Mouse (Mus musculus) kidney, adult 9 months (tissue): Measurements from ENCODE around the gene Gm45837.
A peak's percentile ranks its signal among the peaks of the same experiment; 100 is the strongest.

Source experiments
- DNase-seq: peaks from one replicate; pipeline ENCODE4 v3.0.0; 2022

Gm45837 gene

DNA sequence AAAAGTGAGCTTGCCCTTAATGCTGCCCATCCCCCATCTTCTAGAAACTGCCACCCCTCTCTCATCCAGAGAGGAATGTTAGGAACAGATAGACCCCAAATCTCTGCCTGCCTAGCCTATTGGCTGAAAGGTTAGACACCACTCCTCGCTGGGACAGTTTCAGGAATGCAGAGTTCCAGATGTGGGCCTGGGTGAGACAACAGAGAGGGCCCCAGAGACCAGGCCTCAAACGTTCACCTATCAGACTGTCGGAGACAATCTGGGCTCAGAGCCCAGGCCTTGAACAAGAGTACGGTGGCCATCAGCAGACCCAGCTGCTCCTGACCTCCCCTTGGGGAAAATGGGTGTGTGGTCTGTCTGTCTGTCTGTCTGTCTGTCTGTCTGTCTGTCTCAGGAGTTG lies 17.7 kb upstream of the Gm45837 start:
- no peak for DNase-seq

DNA sequence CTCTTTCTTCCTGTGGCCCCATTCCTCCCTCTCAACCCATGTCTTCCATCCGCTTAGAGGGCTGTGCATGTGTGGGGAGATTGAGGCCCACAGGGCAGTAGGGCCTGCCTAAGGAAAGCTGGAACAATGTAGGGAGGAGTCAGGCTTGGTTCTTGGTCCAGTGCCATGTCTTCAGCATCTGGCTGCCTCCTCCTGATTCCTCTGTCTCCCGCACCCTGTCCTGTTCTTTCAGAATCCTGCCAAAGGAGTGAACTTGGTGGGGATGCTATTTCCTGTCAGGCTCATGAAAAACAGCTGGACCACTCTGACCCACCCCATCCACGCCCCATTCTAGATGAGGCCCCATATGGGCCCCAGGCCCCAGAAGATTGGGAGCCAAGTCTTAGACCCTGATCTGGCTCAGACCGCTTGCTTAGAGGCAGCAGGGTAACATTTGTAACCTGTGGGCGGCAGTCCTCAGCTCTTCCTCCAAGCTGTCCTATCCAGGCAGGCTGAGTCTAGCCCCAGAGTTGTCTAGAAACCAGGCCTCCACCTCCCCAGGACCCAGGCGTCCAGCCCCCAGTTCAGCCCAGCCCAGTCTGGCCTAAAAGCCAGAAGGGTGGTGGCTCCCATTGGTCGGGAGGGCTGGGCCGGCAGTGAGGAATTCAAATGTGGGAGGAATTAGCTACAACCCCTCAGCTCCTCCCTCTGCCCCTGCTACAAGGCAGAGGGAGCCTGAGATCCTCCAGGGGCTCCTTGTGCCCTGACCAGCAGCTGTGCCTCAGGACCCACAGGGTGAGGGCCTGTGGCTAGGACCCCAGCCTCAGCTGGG lies 16.8 kb upstream of the Gm45837 start:
- no peak for DNase-seq

DNA sequence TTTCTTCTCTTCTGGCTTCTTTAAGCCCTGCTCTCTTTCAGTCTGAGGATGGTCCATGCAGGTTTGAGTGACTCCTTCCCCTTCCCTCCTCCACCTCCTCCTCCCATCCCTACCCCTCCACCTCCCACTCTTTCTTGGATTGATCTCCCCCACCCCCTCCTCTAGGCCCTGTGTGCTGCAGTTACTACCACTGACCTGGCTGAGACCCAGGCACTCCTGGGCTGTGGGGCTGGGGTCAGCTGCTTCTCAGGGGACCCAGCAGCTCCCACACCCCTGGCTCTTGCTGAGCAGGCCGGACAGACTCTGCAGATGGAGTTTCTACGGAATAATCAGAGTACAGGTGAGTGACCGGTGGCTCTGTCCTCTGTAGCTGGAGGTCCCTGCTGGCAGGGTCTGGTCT lies 16.1 kb upstream of the Gm45837 start:
- DNase-seq = no peak

DNA sequence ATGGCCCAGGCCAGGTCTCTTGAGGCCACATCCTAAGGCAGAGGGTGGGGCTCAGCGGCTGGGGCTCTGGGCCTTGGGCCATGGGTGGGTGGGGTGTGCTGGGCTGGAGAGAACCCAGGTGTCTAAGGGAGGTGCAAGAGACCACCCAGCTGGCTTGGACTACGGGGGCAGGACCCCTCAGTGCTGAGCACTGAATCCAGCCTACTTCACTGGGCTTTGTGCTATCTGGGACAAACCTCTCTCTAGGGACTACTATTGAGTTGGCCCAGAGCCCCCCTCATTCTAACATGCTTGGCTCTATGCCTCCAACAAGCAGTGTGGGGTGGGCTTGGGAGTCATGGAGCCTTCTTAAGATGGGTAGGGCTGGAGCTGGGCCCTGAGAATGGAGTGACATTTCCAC lies 15.2 kb upstream of the Gm45837 start:
- no peak for DNase-seq

DNA sequence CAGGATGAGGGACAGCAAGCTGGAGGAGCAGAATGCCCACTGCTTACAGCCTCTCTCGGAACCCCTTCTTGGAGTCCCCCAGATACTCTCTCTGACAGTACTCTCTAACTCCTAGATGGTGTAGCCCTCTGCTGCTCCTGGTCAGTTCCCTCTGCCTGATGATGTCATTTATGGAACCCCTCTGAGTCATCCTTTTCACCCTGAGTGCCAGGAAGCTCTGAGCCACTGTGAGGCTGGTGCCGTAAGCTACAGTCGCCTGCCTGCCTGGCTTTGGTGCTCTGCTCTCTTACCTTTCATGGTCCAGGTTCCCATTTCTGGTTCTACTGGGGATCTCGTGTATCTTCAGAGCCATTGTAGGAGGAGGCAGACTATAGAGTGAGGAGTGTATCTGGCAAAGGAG lies 13.5 kb upstream of the Gm45837 start:
- DNase-seq = no peak

DNA sequence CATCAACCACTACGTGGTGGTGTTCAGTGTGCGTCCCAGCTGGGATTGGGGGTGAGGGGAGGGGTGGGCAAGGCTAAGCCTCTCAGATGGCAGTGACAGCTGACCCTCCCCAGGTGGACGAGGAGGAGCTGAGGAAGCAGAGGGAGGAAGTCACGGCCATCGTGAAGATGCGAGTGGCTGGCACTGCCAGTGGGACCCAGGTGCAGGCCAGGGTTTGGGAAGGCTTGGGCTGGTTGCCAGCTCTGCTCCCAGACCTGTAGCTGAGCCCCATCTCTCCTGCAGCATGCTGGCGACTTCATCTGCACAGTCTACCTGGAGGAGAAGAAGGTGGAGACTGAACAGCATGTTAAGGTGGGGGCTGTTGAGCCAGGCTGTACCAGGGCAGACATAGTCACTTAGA lies 9.2 kb upstream of the Gm45837 start:
- DNase-seq = no peak

DNA sequence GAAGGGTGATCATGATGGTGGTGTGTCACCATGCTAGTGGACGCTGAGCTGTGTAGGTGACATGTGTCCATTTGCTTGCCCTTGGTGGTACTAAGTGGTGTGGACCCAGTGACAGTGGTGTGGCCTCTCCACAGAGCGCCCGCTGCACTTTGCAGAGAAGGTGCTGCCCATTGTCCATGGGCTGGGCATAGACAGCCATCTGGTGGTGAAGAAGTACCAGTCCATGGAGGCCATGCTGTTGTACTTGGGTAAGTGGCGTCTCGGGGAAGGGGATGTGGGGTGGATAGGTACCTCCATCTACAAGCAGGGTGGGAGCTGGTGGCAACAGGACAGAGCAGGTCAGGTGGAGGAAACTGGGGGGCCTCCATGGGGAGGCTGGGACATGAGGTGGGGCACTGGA lies 6.9 kb upstream of the Gm45837 start:
- no peak for DNase-seq

DNA sequence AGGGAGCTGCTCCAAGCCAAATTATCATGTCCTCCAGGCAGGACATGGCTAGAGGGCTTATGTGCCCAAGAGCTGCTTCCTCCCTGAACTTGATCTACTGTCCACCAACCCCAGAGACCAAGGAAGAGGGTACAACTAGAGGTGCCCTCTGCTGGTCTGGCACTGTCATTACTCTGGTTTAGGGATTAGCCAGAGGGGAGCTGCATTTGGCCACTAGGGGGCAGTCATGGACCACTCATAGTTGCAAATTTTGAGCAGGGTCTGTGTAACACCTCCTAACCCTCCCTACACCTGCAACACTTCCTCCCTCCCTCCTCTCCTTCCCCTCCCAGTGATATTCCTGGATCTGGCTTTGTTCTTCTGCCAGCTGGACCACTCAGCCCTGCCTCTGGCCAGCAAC lies 2.1 kb downstream of the Gm45837 start:
- DNase-seq = peak; percentile 85

DNA sequence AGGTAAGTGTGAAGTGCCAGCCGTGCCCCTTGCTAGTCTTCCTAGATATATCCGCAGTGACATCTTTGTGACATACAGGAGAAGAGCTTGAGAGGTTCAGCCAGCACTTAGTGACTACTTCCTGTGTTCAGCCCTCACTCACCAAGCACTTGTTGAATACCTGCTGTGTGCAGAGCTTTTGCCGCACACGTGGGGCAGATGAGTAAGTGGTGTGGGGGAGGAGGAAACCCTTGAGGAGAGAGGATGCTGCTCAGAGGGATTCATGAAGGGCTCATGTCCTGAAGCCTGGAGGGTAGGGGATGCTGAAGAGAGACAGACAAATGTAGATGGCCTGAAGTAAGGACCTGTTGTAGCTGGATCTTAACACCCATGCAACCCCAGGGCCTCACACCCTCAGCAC lies 3.5 kb downstream of the Gm45837 start:
- DNase-seq = no peak

DNA sequence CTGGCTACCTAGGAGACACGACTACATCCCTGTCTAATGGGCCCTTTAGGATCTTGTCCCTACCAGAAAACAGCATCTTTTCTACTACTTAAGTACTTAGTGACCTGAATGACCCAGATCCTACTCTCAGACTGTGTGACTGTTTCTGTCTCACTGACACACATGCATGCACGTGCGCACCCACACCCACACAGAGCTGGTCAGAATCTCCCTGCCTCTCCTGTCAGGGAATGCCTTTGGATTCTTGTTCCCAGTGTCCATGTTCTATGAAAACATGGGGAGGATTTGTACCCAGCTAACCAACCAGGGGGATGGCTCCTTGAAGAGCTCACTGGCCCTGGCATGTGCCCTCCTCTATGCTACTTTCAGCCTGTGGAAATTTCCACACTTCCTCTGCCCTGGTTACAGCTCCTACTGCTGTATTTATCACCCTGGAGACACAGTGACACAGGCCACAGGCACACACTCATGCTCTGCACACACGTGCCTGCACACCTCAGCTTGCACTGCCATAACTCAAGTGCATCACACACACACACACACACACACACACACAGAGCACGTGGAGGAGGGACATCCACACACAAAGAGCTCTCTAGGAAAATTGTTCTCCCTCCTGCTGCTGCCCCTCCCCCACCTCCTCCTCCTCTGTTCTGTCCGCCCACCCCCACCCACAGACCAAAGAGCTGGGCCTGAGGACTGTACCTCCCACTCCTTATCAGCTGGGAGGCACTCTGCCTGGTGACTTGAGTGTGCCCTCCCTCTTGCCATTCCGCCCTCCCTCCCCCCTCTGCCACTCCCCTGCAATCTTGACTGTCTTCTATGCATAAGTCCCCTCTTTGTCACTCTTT lies 4.2 kb downstream of the Gm45837 start:
- DNase-seq = no peak

DNA sequence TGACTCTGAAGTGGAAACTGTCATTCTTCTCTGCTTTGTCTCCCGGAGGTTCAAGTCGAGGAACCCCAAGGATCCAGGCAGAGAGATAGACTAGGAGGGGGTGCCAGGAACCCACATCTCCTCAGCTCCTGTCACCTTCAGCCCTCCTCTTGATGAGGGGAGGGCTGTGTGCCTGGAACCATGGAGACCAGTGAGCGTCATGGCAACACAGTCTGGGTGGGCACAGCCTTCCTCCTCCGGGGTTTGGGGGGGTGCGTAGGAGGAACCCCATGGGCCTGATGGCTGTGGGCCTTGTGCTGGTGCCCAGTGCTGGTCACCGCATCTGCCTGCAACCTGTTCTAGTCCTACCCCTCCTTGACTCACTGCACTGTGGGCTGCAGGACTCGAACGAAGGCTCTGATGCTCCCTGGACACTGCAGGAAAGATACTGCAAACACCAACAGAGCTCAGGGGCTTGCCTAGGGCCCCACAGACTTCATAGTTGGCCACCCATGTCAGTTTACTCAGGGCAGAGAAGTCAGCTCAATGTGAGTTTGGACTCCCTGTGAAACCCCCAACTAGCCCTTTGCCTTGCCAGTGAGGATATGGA lies 4.9 kb downstream of the Gm45837 start:
- DNase-seq = no peak

DNA sequence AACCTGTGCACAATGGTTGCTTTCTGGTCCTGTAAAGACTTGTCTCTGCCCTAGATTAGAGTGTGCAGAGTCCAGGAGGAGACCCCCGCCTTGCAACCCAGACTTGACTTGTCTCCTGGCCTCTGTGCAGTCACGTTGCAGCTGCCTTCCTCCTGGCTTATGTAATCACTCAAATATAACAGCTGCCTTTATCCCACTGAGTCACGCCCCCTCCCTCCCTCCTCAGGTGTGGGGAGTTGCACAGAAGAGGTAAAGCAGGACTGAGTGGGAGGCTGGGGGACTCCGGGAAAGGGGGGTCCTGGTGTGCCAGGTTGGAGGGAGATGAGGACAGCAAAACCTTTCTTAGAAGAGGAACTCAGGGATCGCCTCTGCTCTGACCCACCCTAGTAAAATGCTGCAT lies 5.7 kb downstream of the Gm45837 start:
- no peak for DNase-seq

DNA sequence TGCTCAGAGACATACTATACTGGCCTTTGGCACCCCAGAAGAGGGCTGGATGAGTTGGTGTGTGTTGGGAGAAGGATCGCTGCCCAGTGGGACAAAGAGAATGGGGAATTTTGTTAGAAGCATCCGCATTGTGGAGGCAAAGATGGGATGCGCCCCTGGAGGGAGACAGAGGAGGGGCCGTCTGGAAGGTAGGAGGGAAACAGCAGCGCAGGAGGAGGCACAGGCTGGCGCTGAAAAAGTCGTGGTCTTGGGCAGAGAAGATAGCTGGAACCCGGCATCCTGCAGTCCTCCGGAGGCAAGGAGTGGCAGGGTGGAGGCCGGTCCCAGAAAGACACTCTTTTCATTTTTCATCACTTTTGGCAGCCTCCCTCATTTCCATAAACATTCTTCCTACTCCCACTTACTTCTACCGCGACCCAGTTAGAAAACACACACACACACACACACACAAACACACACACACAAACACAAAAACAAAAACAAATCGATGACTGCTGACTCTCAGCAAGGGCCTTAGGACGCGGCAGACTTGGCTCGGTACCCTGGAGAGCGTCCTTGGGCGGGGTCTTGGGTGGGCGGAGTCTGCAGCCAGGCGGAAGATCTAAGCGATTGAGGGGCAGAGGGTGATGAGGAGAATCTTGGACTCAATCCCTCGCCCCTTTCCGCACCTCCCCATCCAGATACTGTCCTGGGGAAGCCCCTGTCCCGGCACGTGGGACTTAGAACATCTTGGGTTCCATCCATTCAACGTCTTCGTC lies 8.5 kb downstream of the Gm45837 start:
- no peak for DNase-seq

DNA sequence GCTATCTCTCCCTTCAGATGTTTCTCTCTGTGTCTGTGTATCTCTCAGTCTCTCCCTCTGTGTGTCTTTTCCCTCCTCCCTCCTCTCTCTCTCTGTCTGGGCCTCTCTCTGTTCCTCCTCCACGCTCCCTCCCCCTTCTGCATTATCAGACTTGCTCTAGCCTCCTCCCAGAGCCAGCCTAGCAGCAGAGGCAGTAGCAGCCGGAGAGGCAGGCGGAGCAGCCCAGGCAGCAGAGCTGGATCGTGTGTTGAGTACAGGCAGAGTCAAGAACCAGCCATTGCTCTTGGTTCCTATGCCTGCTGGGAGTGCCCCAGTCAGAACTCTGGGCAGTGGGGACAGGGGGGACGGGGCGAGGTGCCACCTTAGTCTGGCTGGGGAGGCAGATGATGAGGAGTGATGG lies 10.8 kb downstream of the Gm45837 start, which contains the start of gene Pde2a:
Gene Pde2a (plus strand): TSS at position 163 of the 400 bp plus-strand sequence.
- no peak for DNase-seq

DNA sequence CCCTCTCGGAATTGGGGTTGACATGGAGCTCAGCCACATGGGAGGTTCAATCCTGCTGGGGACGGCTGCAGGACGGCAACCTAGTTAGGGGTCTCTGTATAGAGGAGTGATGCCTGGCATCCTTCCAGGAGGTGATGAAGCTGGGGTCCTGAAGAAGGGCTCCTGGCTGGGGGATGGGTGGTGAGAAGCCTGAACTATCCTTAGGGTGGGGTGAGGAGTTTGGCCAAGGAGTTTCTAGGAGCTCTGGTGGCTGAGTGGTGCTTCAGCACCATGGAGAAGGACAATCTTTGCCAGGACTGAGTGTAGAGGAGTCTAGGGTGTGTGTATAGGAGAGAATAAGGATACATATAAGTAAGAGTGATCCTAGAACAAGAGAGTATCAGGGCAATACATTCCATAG lies 11.4 kb downstream of the Gm45837 start:
- no peak for DNase-seq

DNA sequence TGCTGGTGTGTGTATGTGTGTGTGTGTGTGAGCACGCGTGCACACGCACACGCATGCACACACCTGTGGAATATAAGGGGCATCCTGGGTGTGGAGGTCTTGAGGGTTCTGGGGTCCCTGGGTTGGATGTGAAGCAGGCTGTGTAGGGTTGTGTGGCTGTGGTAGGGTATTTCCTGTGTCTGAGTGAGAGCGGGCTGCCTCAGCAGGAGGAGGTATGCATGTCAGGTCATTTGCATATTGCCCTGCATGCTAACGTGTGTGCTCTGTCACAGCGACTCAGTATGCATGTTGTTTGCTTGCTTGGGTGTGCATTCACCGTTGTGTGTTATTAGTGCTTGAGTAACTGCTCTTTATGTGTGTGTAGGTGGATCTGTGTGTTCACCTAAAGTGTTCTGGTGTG lies 12.0 kb downstream of the Gm45837 start:
- no peak for DNase-seq

DNA sequence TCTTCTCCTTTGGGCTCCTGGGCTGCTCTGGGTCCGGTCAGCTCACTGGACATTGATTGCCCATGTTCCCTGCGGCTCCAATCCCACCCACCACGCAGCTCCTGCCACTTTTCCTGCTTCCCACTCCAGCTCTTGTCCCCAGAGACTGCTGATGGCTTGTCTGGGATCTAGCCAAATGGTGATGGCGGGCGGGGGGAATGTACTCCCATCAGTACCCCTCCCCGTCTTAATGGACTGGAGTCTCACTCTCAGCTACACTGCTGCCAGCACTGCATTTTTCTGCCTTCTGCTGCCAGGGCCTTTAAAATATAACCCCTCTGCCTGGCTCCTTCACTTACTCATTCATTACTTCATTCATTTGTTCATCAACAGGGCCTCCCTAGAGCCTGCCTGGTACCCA lies 13.3 kb downstream of the Gm45837 start:
- DNase-seq = no peak

DNA sequence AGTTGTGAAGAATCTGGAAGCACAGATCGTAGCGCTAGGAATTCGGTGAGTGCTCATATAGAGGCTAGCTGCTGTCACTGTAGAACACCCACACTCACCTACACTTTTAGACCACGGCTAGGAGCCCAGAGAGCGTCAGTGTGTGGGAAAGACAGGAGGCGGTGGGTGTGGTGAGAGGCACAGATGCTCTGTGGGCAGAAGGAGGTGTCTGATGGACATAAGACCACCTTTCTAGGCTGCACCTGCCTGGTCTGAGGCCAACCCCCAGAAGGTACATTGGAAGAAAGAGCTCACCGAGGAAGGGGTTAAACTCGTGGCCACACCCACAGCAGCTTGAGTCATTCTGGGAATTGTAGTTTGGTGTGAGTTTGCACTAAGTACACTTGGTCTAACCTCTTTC lies 16.0 kb downstream of the Gm45837 start:
- no peak for DNase-seq

DNA sequence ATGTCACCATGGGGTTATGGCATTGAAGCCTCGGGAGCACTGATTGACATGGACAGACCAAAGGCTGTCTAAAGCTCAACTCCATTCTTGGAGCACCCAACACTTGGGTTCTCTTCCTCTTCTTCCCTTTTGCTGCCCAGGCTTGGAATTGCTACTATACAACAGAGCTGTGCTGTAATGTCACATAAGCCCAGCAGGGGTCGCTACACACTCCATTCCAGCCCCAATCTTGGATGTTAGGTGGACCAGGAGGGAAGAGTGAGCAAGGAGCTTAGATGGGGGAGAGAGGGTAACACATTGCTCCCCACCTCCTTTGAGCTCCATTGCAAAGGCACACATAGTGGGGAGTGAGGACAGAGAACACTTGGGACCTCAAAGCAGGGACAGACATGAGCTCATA lies 17.1 kb downstream of the Gm45837 start:
- DNase-seq = peak; percentile 27

DNA sequence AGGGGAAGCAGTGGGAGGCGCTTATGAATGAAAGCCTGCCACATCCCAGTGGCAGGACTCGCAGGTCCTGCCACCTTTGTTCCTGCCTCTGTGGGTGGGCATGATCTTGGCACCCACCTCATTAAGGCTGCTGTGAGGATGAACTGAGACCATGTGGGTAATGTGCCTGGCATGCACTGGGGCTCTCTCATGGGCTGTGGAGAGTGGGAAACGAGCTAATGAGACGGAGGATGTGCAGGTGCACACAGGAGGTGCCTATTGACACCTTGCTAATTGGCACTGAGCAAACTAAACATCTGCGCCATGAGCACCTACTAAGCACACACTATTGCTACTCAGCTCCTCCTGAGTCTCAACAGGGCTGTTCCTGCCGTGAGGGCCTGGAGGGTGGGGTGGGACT lies 24.4 kb downstream of the Gm45837 start:
- no peak for DNase-seq

DNA sequence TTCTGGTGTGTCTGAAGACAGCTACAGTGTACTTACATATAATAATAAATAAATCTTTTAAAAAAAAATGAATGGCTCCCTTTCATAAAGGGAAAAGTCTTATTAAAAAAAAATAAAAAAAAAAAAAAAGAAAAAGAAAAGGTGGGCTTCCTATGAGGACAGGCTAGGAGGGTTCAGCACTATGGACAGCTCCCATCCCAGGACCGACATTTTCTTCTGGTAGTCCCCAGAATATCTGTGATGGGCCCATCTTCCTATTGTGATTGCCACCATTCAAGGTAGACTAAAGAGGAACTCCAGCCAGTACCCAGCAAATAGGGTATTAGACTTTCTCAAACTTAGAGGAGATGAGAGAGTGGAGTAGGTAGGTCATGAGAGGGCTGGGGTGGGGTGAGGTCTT lies 27.2 kb downstream of the Gm45837 start:
- no peak for DNase-seq

DNA sequence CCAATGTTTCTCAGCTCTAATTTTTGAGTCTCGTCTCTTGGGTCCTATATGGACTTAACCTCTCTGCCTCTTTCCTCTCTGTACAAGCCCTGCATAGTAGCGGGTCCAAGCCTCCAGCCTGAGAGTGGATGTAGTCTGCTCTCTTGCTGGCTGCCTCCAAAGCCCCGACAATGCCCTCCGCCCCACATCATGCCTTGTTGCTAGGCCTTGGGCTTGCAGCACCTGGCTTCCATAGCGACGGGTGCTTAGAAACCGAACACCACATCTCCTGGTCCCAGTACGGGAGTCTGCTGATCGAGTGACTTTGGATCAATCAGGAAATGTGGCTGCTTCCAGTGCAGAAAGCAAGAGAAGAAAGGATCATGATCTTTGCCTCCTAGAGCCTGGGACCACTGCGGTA lies 32.4 kb downstream of the Gm45837 start:
- DNase-seq = no peak

DNA sequence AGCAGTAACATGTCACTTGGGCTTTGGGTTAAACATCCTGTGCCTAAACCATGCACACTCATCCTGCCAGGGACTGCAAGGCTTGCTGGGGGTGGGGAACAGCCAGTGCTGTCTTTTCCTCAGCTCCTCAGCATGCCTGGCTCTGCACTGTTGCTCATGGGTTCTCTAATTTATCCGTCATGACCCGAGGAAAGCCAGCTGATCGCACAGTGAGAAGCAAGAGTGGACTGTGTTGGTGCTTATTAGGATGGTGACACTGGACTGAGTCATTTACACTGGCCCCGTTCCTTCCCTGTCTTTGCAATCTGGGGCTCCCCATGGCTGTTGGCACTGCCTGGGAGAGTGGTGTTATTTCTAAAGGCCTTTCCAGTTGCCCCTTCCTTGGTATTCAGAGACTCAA lies 33.5 kb downstream of the Gm45837 start:
- DNase-seq = no peak
